Mouse (Mus musculus): ENCODE data around the gene Galnt6.

Gene Galnt6

DNA sequence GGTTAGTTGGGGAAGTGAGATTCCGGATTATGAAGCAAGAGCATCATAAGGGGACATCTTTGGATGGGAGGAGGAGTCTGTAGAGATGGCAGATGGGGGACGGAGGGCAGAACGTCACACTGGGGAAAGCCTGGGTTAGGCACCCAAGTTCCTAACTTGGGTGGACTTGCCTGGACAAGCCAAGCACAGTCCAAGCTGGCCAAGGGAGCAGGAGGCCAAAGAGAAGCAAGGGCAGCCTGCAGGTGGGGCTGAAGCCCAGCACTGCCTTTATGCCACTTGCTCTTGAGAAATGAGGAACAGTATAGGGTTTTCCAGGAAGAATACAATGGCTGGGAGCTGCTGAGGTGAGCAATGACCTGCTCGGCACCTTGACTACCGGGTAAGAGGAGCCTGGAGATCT lies 10.0 kb downstream of the Galnt6 start:
- DNase-seq: no peak

DNA sequence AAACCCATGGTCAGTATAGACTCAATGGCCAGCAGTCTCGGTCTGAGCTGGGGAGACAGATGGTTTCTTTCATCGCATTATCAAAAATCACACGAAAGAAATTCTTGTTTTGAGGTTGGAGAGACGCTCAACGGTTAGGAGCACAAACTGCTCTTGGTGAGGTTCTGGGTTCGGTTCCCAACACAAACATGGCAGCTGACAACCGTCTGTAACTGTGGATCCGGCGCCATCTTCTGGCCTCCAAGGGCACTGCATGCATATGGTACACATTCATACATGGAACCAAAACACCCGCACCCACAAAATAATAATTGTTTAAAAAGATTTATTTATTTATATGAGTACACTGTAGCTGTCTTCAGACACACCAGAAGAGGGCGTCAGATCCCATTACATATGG lies 10.6 kb downstream of the Galnt6 start:
- DNase-seq: no peak

GRCm38 (mm10) chr15:100717933-100718332 lies 11.2 kb downstream of the Galnt6 start:
- no peak for DNase-seq

GRCm38 (mm10) chr15:100715399-100715993 lies 13.7 kb downstream of the Galnt6 start:
- no peak for DNase-seq

DNA sequence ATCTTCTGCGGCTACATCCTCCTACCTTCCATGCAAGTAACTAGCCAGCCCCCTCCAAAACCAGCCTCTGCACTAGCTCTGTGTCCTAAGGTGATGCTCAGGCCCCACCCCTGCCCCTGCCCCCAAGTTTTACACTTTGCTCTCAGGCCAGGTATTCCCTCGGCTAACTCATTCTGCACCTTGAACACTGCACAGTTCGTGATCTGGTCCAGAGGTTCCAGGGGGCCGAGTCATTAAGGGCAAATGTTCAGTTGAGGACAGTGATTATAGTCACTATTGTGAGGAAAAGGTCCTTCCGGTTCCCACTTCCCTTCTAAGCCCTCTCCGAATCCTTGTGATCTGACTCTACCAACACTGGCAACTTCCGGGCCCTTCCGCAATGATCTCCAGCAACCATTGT lies 14.7 kb downstream of the Galnt6 start:
- no peak for DNase-seq

DNA sequence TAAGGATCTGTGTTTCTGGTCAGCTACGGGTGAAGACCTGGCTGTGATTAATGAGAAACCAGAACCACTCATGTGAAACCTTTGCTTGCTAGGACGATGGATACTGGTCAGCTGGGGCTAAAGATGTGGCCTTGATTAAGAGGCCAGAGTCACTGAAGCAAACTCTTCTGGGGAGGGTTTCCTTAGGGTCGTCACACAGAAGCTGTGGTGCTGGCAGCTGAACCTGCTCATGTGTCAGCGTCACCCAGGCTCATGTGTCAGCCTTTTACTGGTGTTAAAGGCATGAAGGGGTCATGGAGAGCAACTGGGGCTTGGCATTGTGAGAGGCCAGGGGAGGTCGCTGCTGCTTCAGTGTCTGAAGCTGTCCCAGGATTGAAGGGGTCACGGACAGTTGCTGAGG lies 18.3 kb downstream of the Galnt6 start:
- no peak for DNase-seq

- DNase-seq: no peak
Measured at GRCm38 (mm10) chr15:100708433-100709078, 20.6 kb downstream of the Galnt6 start.

- no peak for DNase-seq
Measured at GRCm38 (mm10) chr15:100706226-100706625, 22.9 kb downstream of the Galnt6 start.

- DNase-seq: no peak
Measured at GRCm38 (mm10) chr15:100705376-100705775, 23.8 kb downstream of the Galnt6 start.

DNA sequence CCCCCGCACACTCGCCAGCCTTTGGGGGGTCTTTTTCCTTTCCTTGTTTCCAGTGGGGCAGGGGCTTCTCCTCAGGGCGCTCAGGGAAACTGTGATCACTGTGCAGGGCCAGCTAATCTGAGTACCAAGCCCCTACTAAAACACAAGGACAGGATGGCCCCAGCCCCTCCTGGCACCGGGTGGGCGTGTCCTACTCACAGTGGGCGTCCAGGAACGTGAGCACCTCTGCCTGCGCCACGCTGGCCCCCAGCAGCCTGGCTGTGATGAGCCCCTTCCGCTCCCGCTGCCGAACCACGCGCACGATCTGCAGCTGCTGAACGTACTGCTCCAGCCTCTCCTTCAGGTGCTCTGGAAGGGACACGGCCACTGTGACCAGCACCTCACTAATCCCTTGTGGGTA lies 25.3 kb downstream of the Galnt6 start:
- no peak for DNase-seq

GRCm38 (mm10) chr15:100701856-100702255 lies 27.3 kb downstream of the Galnt6 start:
- no peak for DNase-seq

DNA sequence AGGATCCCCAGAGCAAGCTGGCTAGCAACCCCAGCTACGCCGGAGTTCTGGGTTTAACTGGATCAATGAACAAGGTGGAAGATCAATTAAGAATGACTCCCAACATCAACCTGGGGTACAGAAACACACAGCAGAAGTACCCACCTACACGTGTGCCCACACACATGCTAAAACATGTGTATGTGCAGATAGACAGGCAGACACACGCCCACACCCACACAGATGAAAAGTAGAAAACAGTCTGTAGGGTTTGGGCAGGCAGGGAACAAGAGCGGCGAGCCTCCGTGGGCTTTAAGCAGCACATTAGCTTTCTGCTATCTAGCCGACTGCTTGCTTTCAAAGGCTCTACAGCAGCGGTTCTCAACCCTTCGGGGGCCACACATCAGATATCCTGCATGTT lies 28.1 kb downstream of the Galnt6 start:
- no peak for DNase-seq

DNA sequence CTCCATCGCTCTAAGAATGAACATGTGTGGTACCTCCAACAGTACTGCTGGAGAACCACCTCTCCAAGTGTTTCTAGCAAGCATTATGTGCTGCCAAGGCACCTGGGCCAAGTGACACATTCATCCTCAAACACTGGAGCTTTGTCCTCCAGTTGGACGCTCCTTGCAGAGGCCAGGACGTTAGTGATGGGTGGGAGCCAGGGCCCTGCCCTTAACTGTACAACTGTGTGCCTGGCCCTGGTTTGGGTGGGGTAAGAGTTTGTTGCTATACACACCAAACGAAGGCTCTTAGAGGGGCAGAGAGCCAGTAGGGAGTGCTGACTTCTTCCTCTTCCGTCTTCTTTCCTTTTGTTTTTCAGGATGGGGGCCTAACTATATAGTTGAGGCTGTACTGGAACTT lies 28.8 kb downstream of the Galnt6 start:
- no peak for DNase-seq

- no peak for DNase-seq
Measured at GRCm38 (mm10) chr15:100699386-100699785, 29.8 kb downstream of the Galnt6 start.

DNA sequence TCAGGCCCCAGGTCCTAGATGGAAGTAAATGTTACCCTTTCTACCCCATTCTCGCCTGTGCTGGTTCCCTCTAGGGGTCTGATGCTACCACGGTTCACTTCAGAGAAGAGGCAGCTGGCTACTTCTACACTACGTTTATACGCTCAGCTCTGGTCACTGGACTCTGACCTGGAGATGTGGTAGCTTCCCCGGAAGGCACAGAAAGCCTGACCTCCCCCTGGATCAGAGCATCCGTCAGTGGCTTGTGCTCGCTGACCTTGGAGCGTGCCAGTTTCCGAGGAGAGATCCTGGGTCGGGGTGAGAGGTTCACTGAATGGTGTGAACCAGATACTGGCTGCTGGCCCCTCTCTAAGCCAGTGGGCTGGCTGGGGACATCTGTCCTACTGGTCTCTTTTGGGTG lies 31.1 kb downstream of the Galnt6 start:
- no peak for DNase-seq

DNA sequence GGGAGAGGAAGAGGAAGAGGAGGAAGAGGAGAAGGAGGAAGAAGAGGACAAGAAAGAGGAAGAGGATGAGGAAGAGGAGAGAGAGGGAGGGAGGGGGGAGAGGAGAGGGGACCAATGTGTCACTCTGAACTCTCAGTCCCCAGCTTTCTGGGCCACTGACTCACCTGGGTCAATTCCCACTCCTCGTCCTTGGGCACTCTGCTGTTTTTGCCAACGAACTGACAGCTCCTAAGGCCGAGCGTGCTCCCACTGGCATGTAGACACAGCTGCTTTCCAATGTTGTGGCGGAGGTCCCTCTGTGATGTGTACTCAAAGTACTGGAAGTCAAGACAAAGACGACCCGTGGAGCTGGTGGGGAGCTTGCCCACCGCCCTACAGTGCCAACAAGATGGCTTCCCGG lies 34.8 kb downstream of the Galnt6 start:
- no peak for DNase-seq

DNA sequence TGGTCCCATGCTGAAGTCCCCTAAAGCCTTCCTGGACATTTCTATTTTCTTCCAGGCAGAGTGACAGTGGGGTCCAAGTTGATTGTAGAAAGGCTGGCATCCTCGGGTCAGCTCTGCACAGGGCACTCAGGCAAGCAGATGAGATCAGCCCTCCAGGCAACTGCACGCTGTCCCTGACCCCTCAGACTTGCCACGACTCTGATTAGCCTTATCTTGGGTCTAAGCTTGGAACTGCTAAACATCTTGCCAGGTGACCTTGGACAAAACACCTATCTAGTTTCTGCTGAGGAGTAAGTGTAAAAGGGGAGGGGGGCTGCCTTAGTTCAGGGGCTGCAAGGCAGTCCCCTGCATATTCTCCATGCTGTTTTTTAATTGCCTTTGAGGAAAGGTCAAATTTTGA lies 37.2 kb downstream of the Galnt6 start:
- no peak for DNase-seq

DNA sequence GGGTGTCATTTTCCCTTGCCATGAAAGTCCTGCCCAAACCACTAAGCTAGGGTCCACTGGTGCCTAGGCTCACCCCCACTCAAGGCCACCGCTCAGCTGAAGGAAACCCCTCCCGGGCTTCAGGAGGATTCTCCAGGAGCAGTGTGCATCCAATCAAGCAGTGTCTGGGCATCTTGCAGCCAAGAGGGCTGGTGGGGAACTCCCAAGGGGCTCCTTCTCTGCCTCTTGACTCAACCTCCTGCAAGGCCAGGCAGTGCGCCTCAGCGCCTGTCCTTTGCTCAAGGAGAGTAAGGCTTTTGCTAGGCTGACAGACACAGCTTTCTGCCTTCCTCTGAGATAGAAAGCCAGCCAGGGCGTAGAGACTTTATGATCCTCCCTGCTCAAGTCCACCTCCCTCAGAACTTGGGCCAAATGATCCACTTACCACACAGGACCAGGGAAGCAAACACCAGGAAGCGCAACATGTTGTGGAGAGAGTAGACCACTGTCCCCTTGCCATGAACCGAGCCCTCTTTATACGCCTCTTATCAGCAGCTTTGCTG lies 41.7 kb downstream of the Galnt6 start, which contains the start of gene Cela1:
TSS of gene Cela1 (minus strand) at position 492 of the 542 bp plus-strand sequence.
- DNase-seq: no peak

DNA sequence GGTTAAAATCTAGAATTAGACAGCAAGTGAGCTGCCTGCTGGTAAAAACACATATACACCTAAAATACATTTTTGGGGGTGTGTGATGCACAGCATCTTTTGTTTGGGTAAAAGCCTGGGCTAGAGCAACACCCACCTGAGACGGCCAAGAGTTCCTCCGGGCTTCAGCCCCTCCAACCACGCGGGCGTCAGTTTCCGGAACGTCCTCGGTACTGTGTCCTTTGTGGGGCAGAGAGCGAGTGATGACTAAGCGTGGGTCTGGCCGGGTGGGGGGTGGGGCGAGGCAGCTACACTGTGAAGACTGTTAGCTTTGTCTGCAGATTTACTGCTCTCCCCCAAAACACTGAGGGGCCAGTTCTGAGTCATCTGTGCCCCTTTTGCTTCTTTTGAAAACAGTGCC lies 42.2 kb downstream of the Galnt6 start:
- DNase-seq: no peak

DNA sequence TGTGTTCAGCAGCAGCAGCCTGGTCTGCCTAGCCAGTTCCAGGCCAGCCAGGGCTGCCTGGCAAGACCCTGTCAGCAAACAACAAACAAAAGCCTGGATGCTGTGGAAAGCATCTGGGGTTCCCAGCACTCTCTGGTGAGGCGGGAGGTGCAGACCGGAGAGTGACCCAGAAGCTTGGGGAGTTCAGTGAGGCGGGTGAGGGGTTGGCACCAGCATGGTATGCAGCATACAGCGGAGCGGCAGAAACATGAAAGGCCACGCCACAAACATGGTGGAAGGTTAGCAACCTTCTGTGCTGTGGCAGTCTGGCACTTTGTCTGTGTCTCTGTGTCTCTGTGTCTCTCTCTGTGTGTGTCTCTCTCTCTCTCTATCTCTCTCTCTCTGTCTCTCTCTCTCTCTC lies 42.7 kb downstream of the Galnt6 start:
- DNase-seq: no peak

GRCm38 (mm10) chr15:100685849-100686248 lies 43.3 kb downstream of the Galnt6 start:
- no peak for DNase-seq

DNA sequence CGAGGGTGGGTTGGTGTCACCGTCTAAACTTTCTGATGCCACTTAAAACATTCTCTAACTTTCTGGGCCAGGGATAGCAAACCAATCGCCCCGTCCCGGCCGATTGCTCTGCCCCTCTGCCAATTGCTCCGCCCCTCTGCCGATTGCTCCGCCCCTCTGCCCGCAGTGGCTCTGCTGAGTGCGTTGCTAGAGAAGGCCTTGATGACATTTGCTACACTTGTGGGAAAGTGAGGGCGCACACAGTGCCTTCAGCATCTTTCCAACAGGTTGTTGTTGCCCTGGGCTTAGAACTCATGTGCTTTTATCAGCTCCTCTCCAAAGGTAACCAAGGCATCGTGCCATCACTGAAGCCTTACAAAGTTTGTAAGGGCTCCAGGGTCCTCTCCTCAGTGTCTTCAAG lies 43.9 kb downstream of the Galnt6 start:
- DNase-seq: no peak

DNA sequence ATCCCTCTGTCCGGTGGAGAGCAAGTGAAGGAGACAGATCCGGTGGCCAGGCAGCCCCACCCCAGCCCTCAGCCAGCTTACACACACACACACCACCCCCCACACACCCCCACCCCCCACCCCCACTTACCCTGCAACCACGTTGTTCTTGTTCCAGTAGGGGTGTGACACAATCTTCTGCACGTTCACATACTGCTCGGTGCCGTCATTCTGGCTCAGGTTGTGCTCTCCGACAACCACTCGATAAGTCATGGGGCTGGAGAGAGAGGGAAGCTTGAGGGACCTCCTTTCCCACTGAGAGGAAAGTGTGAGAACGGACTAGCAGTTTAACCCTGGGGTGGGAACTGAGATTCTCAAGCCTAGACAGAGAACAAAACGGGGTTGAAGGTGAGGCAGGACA lies 44.7 kb downstream of the Galnt6 start:
- DNase-seq: no peak

- peak; percentile 67 to 76 for DNase-seq
Measured at GRCm38 (mm10) chr15:100683041-100683440, 46.1 kb downstream of the Galnt6 start.

DNA sequence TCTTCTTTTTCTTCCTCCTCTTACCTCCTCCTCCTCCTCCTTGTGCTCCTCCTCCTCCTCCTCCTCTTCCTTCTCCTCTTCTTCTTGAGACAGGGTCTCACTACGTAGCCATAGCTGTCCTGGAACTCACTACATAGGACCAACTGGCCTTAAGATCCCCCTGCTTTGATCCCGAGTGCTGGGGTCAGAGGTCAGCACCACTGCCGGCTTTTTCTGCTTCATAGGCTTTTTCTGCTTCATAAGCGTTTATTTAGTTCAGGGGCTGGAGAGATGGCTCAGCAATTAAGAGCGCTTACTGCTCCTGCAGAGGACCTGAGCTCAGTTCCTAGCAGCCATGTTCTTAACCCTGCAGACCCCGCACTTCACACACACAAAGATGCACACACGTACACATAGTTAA lies 47.4 kb downstream of the Galnt6 start:
- DNase-seq: no peak

Measured in cerebellum, adult 18-20 months (tissue).